Mouse (Mus musculus) heart, postnatal 14 days (tissue): ENCODE data around the gene Rexo2. TPM values are rescaled to one million over a fixed set of nuclear protein-coding genes. Genes with fewer than 3 reads are reported as not detected.
"Not testable (repeated sequence)": the region's sequence is repeated elsewhere in the genome, so short reads cannot be mapped to it uniquely, and the experiment has no call there.

Experiments
- DNase-seq, 2 experiments: peaks; one replicate each; pipeline ENCODE4 v3.0.0; 2021 to 2022
- intact Hi-C: fragments of 180-260 bp; cut with DNase I; formaldehyde crosslinking; loops from one replicate; pipeline ENCODE4 v1.15.1; 2025
- total RNA-seq, 2 experiments: library from RNA; stranded (reverse); gene quantifications; 2 replicates each; pipeline ENCODE4 v1.2.3; 2021

The Rexo2 gene
- total RNA-seq, 2 experiments from 2014 or later = 57.4 to 62.1 TPM

GRCm38 (mm10) chr9:48476236-48477165 lies 3.9 kb downstream of the Rexo2 start:
- DNase-seq = no peak
- intact Hi-C loops = no loop called here

GRCm38 (mm10) chr9:48474367-48474766 lies 6.1 kb downstream of the Rexo2 start:
- DNase-seq = no peak
- intact Hi-C loops = no loop called here

GRCm38 (mm10) chr9:48473131-48473530 lies 7.3 kb downstream of the Rexo2 start:
- intact Hi-C loops = no loop called here
- DNase-seq = no peak

- DNase-seq = no peak
- intact Hi-C loops = no loop called here
Observed at GRCm38 (mm10) chr9:48472441-48473025, 7.9 kb downstream of the Rexo2 start.

- not testable (repeated sequence) for DNase-seq
- intact Hi-C loops = loop anchor here (2.0 to 10.0 kb wide), 3 partner anchors 91 to 203 kb away; no protein-coding TSS in a partner anchor
Observed at GRCm38 (mm10) chr9:48467471-48467870, 13.0 kb downstream of the Rexo2 start.

- peak; percentile 71 to 84 for DNase-seq
- intact Hi-C loops = loop anchor here (2.0 to 10.0 kb wide), 3 partner anchors 92 to 202 kb away; no protein-coding TSS in a partner anchor
Observed at GRCm38 (mm10) chr9:48466804-48467203, 13.6 kb downstream of the Rexo2 start.

GRCm38 (mm10) chr9:48465671-48466070 lies 14.8 kb downstream of the Rexo2 start:
- intact Hi-C loops = loop anchor here (2.0 to 10.0 kb wide), 3 partner anchors 93 to 201 kb away; no protein-coding TSS in a partner anchor
- no peak for DNase-seq

GRCm38 (mm10) chr9:48461545-48461944 lies 18.9 kb downstream of the Rexo2 start:
- no peak for DNase-seq
- intact Hi-C loops = loop anchor here (10.0 kb wide), 1 partner anchor 197 kb away; no protein-coding TSS in a partner anchor

GRCm38 (mm10) chr9:48460720-48461119 lies 19.7 kb downstream of the Rexo2 start:
- intact Hi-C loops = loop anchor here (10.0 kb wide), 1 partner anchor 196 kb away; no protein-coding TSS in a partner anchor
- DNase-seq = no peak

GRCm38 (mm10) chr9:48459391-48459790 lies 21.0 kb downstream of the Rexo2 start:
- DNase-seq = no peak
- intact Hi-C loops = no loop called here

- intact Hi-C loops = no loop called here
- no peak for DNase-seq
Observed at GRCm38 (mm10) chr9:48458879-48459278, 21.5 kb downstream of the Rexo2 start.

GRCm38 (mm10) chr9:48455961-48456360 lies 24.5 kb downstream of the Rexo2 start:
- no peak for DNase-seq
- intact Hi-C loops = no loop called here

GRCm38 (mm10) chr9:48450066-48450465 lies 30.4 kb downstream of the Rexo2 start:
- intact Hi-C loops = no loop called here
- DNase-seq = no peak

GRCm38 (mm10) chr9:48447783-48448209 lies 32.6 kb downstream of the Rexo2 start:
- intact Hi-C loops = loop anchor here (5.0 kb wide), 2 partner anchors 115 to 170 kb away; no protein-coding TSS in a partner anchor
- peak in 1 of 2 experiments; percentile 42 for DNase-seq

GRCm38 (mm10) chr9:48444821-48445220 lies 35.6 kb downstream of the Rexo2 start:
- no peak for DNase-seq
- intact Hi-C loops = loop anchor here (5.0 kb wide), 2 partner anchors 117 to 172 kb away; no protein-coding TSS in a partner anchor

- DNase-seq = no peak
- intact Hi-C loops = no loop called here
Observed at GRCm38 (mm10) chr9:48443873-48444272, 36.5 kb downstream of the Rexo2 start.

GRCm38 (mm10) chr9:48432449-48432848 lies 48.0 kb downstream of the Rexo2 start:
- DNase-seq = no peak
- intact Hi-C loops = no loop called here

- no peak for DNase-seq
- intact Hi-C loops = no loop called here
Observed at GRCm38 (mm10) chr9:48427176-48427575, 53.2 kb downstream of the Rexo2 start.

GRCm38 (mm10) chr9:48423256-48423655 lies 57.2 kb downstream of the Rexo2 start:
- intact Hi-C loops = no loop called here

GRCm38 (mm10) chr9:48422382-48422781 lies 58.0 kb downstream of the Rexo2 start:
- no peak for DNase-seq
- intact Hi-C loops = no loop called here

More at GRCm38 (mm10) chr9:48423256-48423655, 57.2 kb downstream of the Rexo2 start:
- no peak for DNase-seq

- DNase-seq = no peak
- intact Hi-C loops = no loop called here
Observed at GRCm38 (mm10) chr9:48421561-48421960, 58.9 kb downstream of the Rexo2 start.
